Mouse (Mus musculus) MEL (cell line): ENCODE measurements at regions not wholly inside any gene's neighbourhood (a gene's known extent, or its start where the extent isn't known, plus 50 kb on each side); places are given as distances from the start of the nearest gene placed in this dataset.

Source experiments
- DNase-seq: peaks from one replicate; pipeline ENCODE4 v3.0.0; 2011; ENCODE audit warnings: low read depth, low spot score
- H3K27ac ChIP-seq: 2 replicates; pipeline ENCODE4 v1.5.1; 2012; ENCODE audit warnings: low read depth, mild to moderate bottlenecking, control low read depth, low read length, moderate library complexity; ENCODE audit not compliant: control insufficient read depth
- H3K27me3 ChIP-seq, 2 experiments: fragments of 150-350 bp in 1 of 2; sonication (generic) in 1 of 2; 2 replicates each; pipeline ENCODE4 v1.6.1; 2012; ENCODE audit warnings: low read length in 2 of 2, mild to moderate bottlenecking in 2 of 2, improper control_type of control experiment in 1 of 2, moderate library complexity in 1 of 2; ENCODE audit not compliant: insufficient read depth in 2 of 2, control insufficient read depth in 1 of 2
- H3K36me3 ChIP-seq, 2 experiments: 2 replicates each; pipeline ENCODE4 v1.6.1; 2012 to 2014; ENCODE audit warnings: low read length in 2 of 2, improper control_type of control experiment in 1 of 2, inconsistent platforms in 1 of 2, mild to moderate bottlenecking in 1 of 2; ENCODE audit not compliant: insufficient read depth in 2 of 2, control insufficient read depth in 1 of 2
- H3K4me1 ChIP-seq, 2 experiments: fragments of 150-350 bp in 1 of 2; sonication (generic) in 1 of 2; 2 replicates each; pipeline ENCODE4 v1.6.1; 2012; ENCODE audit warnings: low read length in 2 of 2, improper control_type of control experiment in 1 of 2, mild to moderate bottlenecking in 1 of 2; ENCODE audit not compliant: insufficient read depth in 2 of 2, control insufficient read depth in 1 of 2
- H3K4me3 ChIP-seq, 2 experiments: fragments of 150-350 bp in 1 of 2; sonication (generic) in 1 of 2; 2 replicates each; pipeline ENCODE4 v1.5.1; 2012; ENCODE audit warnings: low read depth in 2 of 2, low read length in 2 of 2, mild to moderate bottlenecking in 2 of 2, moderate library complexity in 2 of 2, control low read depth in 1 of 2, improper control_type of control experiment in 1 of 2; ENCODE audit not compliant: control insufficient read depth in 1 of 2, insufficient read depth in 1 of 2
- H3K79me2 ChIP-seq: 2 replicates; pipeline ENCODE4 v1.6.1; 2012; ENCODE audit warnings: mild to moderate bottlenecking, low read length, moderate library complexity; ENCODE audit not compliant: control insufficient read depth, poor library complexity, insufficient read depth
- H3K9ac ChIP-seq: 2 replicates; pipeline ENCODE4 v1.6.1; 2012; ENCODE audit warnings: low read depth, mild to moderate bottlenecking, control low read depth, low read length, moderate library complexity; ENCODE audit not compliant: control insufficient read depth, poor library complexity, severe bottlenecking
- H3K9me3 ChIP-seq: fragments of 150-350 bp; sonication (generic); replicated peaks from 2 replicates; pipeline ENCODE4 v1.6.1; 2012; ENCODE audit warnings: mild to moderate bottlenecking, low read length, improper control_type of control experiment, moderate library complexity; ENCODE audit not compliant: insufficient read depth
- BHLHE40 ChIP-seq: IDR thresholded peaks from 2 replicates; pipeline ENCODE4 v1.6.1; 2012; ENCODE audit warnings: low read depth, mild to moderate bottlenecking, inconsistent platforms, low read length, improper control_type of control experiment, borderline replicate concordance
- E2F4 ChIP-seq: IDR thresholded peaks from 2 replicates; pipeline ENCODE4 v1.6.1; 2011; ENCODE audit warnings: low read depth, low read length, improper control_type of control experiment, borderline replicate concordance
- ELF1 ChIP-seq: IDR thresholded peaks from 2 replicates; pipeline ENCODE4 v1.6.1; 2014; ENCODE audit warnings: low read depth, mild to moderate bottlenecking, inconsistent platforms, low read length, improper control_type of control experiment, moderate library complexity
- EP300 ChIP-seq, 2 experiments: IDR thresholded peaks; 2 replicates each; pipeline ENCODE4 v1.6.1; 2011; ENCODE audit warnings: improper control_type of control experiment in 2 of 2, low read length in 2 of 2, low read depth in 1 of 2, mild to moderate bottlenecking in 1 of 2
- GABPA ChIP-seq: IDR thresholded peaks from 2 replicates; pipeline ENCODE4 v1.6.1; 2012; ENCODE audit warnings: low read depth, mild to moderate bottlenecking, inconsistent platforms, low read length, improper control_type of control experiment, moderate library complexity
- KAT2A ChIP-seq: conservative IDR thresholded peaks from 2 replicates; pipeline ENCODE4 v1.6.1; 2012; ENCODE audit warnings: low read depth, low read length, improper control_type of control experiment, inconsistent platforms
- MAX ChIP-seq: IDR thresholded peaks from 2 replicates; pipeline ENCODE4 v1.6.1; 2011; ENCODE audit warnings: low read length, improper control_type of control experiment
- MAZ ChIP-seq: IDR thresholded peaks from 2 replicates; pipeline ENCODE4 v1.6.1; 2012; ENCODE audit warnings: low read depth, mild to moderate bottlenecking, inconsistent platforms, low read length, improper control_type of control experiment
- MEF2A ChIP-seq: IDR thresholded peaks from 2 replicates; pipeline ENCODE4 v1.6.1; 2014; ENCODE audit warnings: low read depth, mild to moderate bottlenecking, inconsistent platforms, low read length, improper control_type of control experiment; ENCODE audit not compliant: poor library complexity, insufficient replicate concordance, severe bottlenecking; ENCODE audit errors: extremely low read depth
- MXI1 ChIP-seq: IDR thresholded peaks from 2 replicates; pipeline ENCODE4 v1.6.1; 2011; ENCODE audit warnings: mild to moderate bottlenecking, low read depth, low read length, improper control_type of control experiment
- MYB ChIP-seq: IDR thresholded peaks from 2 replicates; pipeline ENCODE4 v1.6.1; 2011; ENCODE audit warnings: mild to moderate bottlenecking, low read depth, low read length, improper control_type of control experiment
- MYC ChIP-seq: IDR thresholded peaks from 2 replicates; pipeline ENCODE4 v1.6.1; 2011; ENCODE audit warnings: low read depth, mild to moderate bottlenecking, low read length, improper control_type of control experiment, moderate library complexity
- NELFE ChIP-seq: IDR thresholded peaks from 2 replicates; pipeline ENCODE4 v1.6.1; 2011; ENCODE audit warnings: low read depth, low read length, improper control_type of control experiment
- NRF1 ChIP-seq: IDR thresholded peaks from 2 replicates; pipeline ENCODE4 v1.6.1; 2014; ENCODE audit warnings: low read depth, mild to moderate bottlenecking, inconsistent platforms, low read length, improper control_type of control experiment, moderate library complexity; ENCODE audit not compliant: poor library complexity, insufficient read depth, severe bottlenecking
- POLR2A ChIP-seq, 2 experiments: IDR thresholded peaks; 2 replicates each; pipeline ENCODE4 v1.6.1; 2011 to 2012; ENCODE audit warnings: low read length in 2 of 2, mild to moderate bottlenecking in 2 of 2, control low read depth in 1 of 2, improper control_type of control experiment in 1 of 2, low read depth in 1 of 2, moderate library complexity in 1 of 2; ENCODE audit not compliant: control insufficient read depth in 1 of 2, insufficient read depth in 1 of 2, poor library complexity in 1 of 2
- POLR2AphosphoS5 ChIP-seq: IDR thresholded peaks from 2 replicates; pipeline ENCODE4 v1.6.1; 2012; ENCODE audit warnings: low read depth, borderline replicate concordance, mild to moderate bottlenecking, inconsistent platforms, low read length, moderate library complexity, mixed read lengths
- RAD21 ChIP-seq: IDR thresholded peaks from 2 replicates; pipeline ENCODE4 v1.6.1; 2011; ENCODE audit warnings: mild to moderate bottlenecking, low read depth, low read length, improper control_type of control experiment
- RCOR1 ChIP-seq: IDR thresholded peaks from 2 replicates; pipeline ENCODE4 v1.6.1; 2012; ENCODE audit warnings: low read depth, mild to moderate bottlenecking, inconsistent platforms, low read length, improper control_type of control experiment
- SIN3A ChIP-seq: IDR thresholded peaks from 2 replicates; pipeline ENCODE4 v1.6.1; 2012; ENCODE audit warnings: low read length, improper control_type of control experiment, inconsistent platforms
- TAL1 ChIP-seq: IDR thresholded peaks from 2 replicates; pipeline ENCODE4 v1.6.1; 2012; ENCODE audit warnings: mild to moderate bottlenecking, inconsistent platforms, low read length, moderate library complexity, mixed read lengths
- TBP ChIP-seq: IDR thresholded peaks from 2 replicates; pipeline ENCODE4 v1.8.0; 2011; ENCODE audit warnings: low read depth, low read length, improper control_type of control experiment
- UBTF ChIP-seq: IDR thresholded peaks from 2 replicates; pipeline ENCODE4 v1.6.1; 2012; ENCODE audit warnings: low read depth, mild to moderate bottlenecking, inconsistent platforms, low read length, improper control_type of control experiment, moderate library complexity, borderline replicate concordance; ENCODE audit not compliant: insufficient read depth
- USF1 ChIP-seq: IDR thresholded peaks from 2 replicates; pipeline ENCODE4 v1.6.1; 2014; ENCODE audit warnings: low read depth, mild to moderate bottlenecking, inconsistent platforms, low read length, improper control_type of control experiment, moderate library complexity
- ZKSCAN1 ChIP-seq: IDR thresholded peaks from 2 replicates; pipeline ENCODE4 v1.6.1; 2012; ENCODE audit warnings: low read depth, mild to moderate bottlenecking, inconsistent platforms, low read length, improper control_type of control experiment, moderate library complexity
- ZMIZ1 ChIP-seq: IDR thresholded peaks from 2 replicates; pipeline ENCODE4 v1.6.1; 2012; ENCODE audit warnings: low read depth, mild to moderate bottlenecking, inconsistent platforms, low read length, improper control_type of control experiment, moderate library complexity
- ZNF384 ChIP-seq: IDR thresholded peaks from 2 replicates; pipeline ENCODE4 v1.6.1; 2012; ENCODE audit warnings: low read depth, mild to moderate bottlenecking, inconsistent platforms, low read length, improper control_type of control experiment

- Histone ChIP-seq H3K4me3 (no peak overlapping the region), H3K9me3 (no peaks in the 10 kb centered on the region), H3K9ac (no peak overlapping the region), H3K27ac (no peak overlapping the region), H3K4me1 (no peaks in the 10 kb centered on the region), H3K79me2 (no peaks in the 10 kb centered on the region), H3K36me3 (no peaks in the 10 kb centered on the region), H3K27me3 (no peaks in the 10 kb centered on the region)
- DNase-seq = no peak
- TF ChIP-seq ZMIZ1 = no peak
- TF ChIP-seq USF1 = no peak
- no peak for TF ChIP-seq GABPA
- TF ChIP-seq NELFE = no peak
- no peak for TF ChIP-seq MYC
- TF ChIP-seq NRF1 = no peak
- TF ChIP-seq KAT2A = no peak
- no peak for TF ChIP-seq MAX
- TF ChIP-seq MXI1 = no peak
- no peak for TF ChIP-seq UBTF
- no peak for TF ChIP-seq POLR2A (IDR thresholded peaks at IDR 0.05; ENCODE audit: control insufficient read depth in 1 of 2, insufficient read depth in 1 of 2, low read depth in 1 of 2, low read length in 2 of 2, poor library complexity in 1 of 2)
- no peak for TF ChIP-seq POLR2AphosphoS5
- no peak for TF ChIP-seq TBP
These were observed 304.9 kb downstream of the Satb1 start for GRCm38 (mm10) chr17:51528161-51528560.

- Histone ChIP-seq H3K79me2 (no peaks in the 10 kb centered on the region), H3K36me3 (no peaks in the 10 kb centered on the region), H3K27me3 (no peaks in the 10 kb centered on the region), H3K4me1 (no peaks in the 10 kb centered on the region), H3K4me3 (no peak overlapping the region), H3K9ac (no peak overlapping the region), H3K27ac (no peak overlapping the region), H3K9me3 (no peaks in the 10 kb centered on the region)
- TF ChIP-seq NELFE (no peak), RAD21 (no peak), MXI1 (no peak), ZNF384 (no peak), NRF1 (no peak)
- no peak for DNase-seq
These were observed 306.2 kb downstream of the Satb1 start for GRCm38 (mm10) chr17:51526881-51527280.

- Histone ChIP-seq H3K9ac (no peak overlapping the region), H3K36me3 (no peaks in the 10 kb centered on the region), H3K27me3 (no peaks in the 10 kb centered on the region), H3K4me3 (no peak overlapping the region), H3K9me3 (no peaks in the 10 kb centered on the region), H3K27ac (no peak overlapping the region), H3K79me2 (no peaks in the 10 kb centered on the region), H3K4me1 (no peaks in the 10 kb centered on the region)
- TF ChIP-seq RAD21 (no peak), ZMIZ1 (no peak), MAZ (no peak), ZKSCAN1 (no peak), E2F4 (no peak), TAL1 (no peak), EP300 (IDR thresholded peaks at IDR 0.05; ENCODE audit: low read depth in 1 of 2, low read length in 2 of 2) (no peak), SIN3A (no peak), POLR2A (IDR thresholded peaks at IDR 0.05; ENCODE audit: control insufficient read depth in 1 of 2, insufficient read depth in 1 of 2, low read depth in 1 of 2, low read length in 2 of 2, poor library complexity in 1 of 2) (no peak), ELF1 (no peak), MYC (no peak), MEF2A (no peak), RCOR1 (no peak), MYB (no peak), BHLHE40 (no peak)
- DNase-seq = no peak
These were observed 306.6 kb downstream of the Satb1 start for GRCm38 (mm10) chr17:51526464-51526863.
